Mouse (Mus musculus) cerebellum, adult 9-11 months (tissue): ENCODE results near the gene Mast1.

Experiments
- DNase-seq: peaks from one replicate; pipeline ENCODE4 v3.0.0; 2022

The Mast1 gene

GRCm38 (mm10) chr8:84973079-84973478, 35.9 kb upstream of the Mast1 start:
- no peak for DNase-seq

GRCm38 (mm10) chr8:84970913-84971312, 33.8 kb upstream of the Mast1 start:
- DNase-seq, result no peak

GRCm38 (mm10) chr8:84970135-84970790, 33.1 kb upstream of the Mast1 start:
- DNase-seq, result peak; percentile 54

GRCm38 (mm10) chr8:84969241-84970134, 32.3 kb upstream of the Mast1 start, which contains the start of the genes Gm49661, Prdx2 and Rnaseh2a:
Gene Gm49661, minus strand, starts transcription at chr8:84969433.
Gene Prdx2, plus strand, starts transcription at chr8:84969587.
Gene Rnaseh2a, minus strand, starts transcription at chr8:84969767.
- DNase-seq, result peak; percentile 81

GRCm38 (mm10) chr8:84968650-84969049, 31.5 kb upstream of the Mast1 start:
- DNase-seq, result no peak

- DNase-seq, result peak; percentile 57
Measured at GRCm38 (mm10) chr8:84967532-84968304, 30.6 kb upstream of the Mast1 start.

GRCm38 (mm10) chr8:84966603-84967002, 29.4 kb upstream of the Mast1 start:
- DNase-seq, result peak; percentile 58

- peak; percentile 96 for DNase-seq
Measured at GRCm38 (mm10) chr8:84965731-84966291, 28.7 kb upstream of the Mast1 start.

GRCm38 (mm10) chr8:84963952-84964351, 26.8 kb upstream of the Mast1 start:
- DNase-seq, result no peak

GRCm38 (mm10) chr8:84959811-84960210, 22.7 kb upstream of the Mast1 start:
- no peak for DNase-seq

GRCm38 (mm10) chr8:84956768-84957167, 19.6 kb upstream of the Mast1 start:
- peak; percentile 72 for DNase-seq

- DNase-seq, result no peak
Measured at GRCm38 (mm10) chr8:84952612-84953255, 15.6 kb upstream of the Mast1 start.

GRCm38 (mm10) chr8:84949753-84950152, 12.6 kb upstream of the Mast1 start:
- no peak for DNase-seq

GRCm38 (mm10) chr8:84947241-84947545, 10.0 kb upstream of the Mast1 start:
- no peak for DNase-seq

GRCm38 (mm10) chr8:84946528-84947240, 9.5 kb upstream of the Mast1 start, which contains the start of gene Rtbdn:
Gene Rtbdn, plus strand, starts transcription at chr8:84946991.
- peak; percentile 79 for DNase-seq

GRCm38 (mm10) chr8:84945633-84946527, 8.7 kb upstream of the Mast1 start:
- DNase-seq, result peak; percentile 86

GRCm38 (mm10) chr8:84945235-84945632, 8.1 kb upstream of the Mast1 start:
- DNase-seq, result peak; percentile 79

- peak; percentile 86 for DNase-seq
Measured at GRCm38 (mm10) chr8:84944478-84945160, 7.5 kb upstream of the Mast1 start.

- no peak for DNase-seq
Measured at GRCm38 (mm10) chr8:84943699-84944098, 6.5 kb upstream of the Mast1 start.
